ENCODE assay signal across 7 mouse cellular contexts in genomic region chr10:128802956-128803355, GRCm38 (mm10). TPM values are rescaled to one million over a fixed set of nuclear protein-coding genes. Genes with fewer than 3 reads are reported as not detected.
DNase-seq lines count a peak whose midpoint lies in the region; ATAC-seq and TF ChIP-seq lines count a peak whose summit lies in the region.

No protein-coding gene starts in this region.

- 52% methylated on average over 4 of the region's 4 CpGs for WGBS in lung, embryonic 16.5 days
- 62% methylated on average over 4 of the region's 4 CpGs for WGBS in forebrain, embryonic 16.5 days
- WGBS in limb, embryonic 14.5 days = 47% methylated on average over 4 of the region's 4 CpGs
- 64% methylated on average over 4 of the region's 4 CpGs for WGBS in stomach, embryonic 14.5 days

- H3K9ac ChIP-seq in lung, embryonic 16.5 days (ENCODE audit: low read length) = peak overlapping the region; percentile 96
- peak overlapping the region; percentile 36; the same call in 1 of the 2 replicates for H3K9ac ChIP-seq in forebrain, embryonic 16.5 days (replicated peaks; ENCODE audit: low read depth, low read length)
- no peak overlapping the region for H3K9ac ChIP-seq in limb, embryonic 14.5 days (ENCODE audit: low read depth, low read length, severe bottlenecking)
- peak overlapping the region; percentile 79; the same call in 1 of the 2 replicates for H3K9ac ChIP-seq in stomach, embryonic 14.5 days (replicated peaks; ENCODE audit: low read depth, low read length)

- peaks cover 17% of the 10 kb centered on the region for H3K36me3 ChIP-seq in lung, embryonic 16.5 days (ENCODE audit: control insufficient read depth, insufficient read depth, low read length)
- H3K36me3 ChIP-seq in forebrain, embryonic 16.5 days (ENCODE audit: control insufficient read depth, insufficient read depth) = no peaks in the 10 kb centered on the region
- peaks cover 45% of the 10 kb centered on the region for H3K36me3 ChIP-seq in limb, embryonic 14.5 days (ENCODE audit: control insufficient read depth, insufficient read depth, low read length)
- peaks cover 10% of the 10 kb centered on the region for H3K36me3 ChIP-seq in stomach, embryonic 14.5 days (ENCODE audit: control insufficient read depth, insufficient read depth, low read length)

- no peaks in the 10 kb centered on the region for H3K9me3 ChIP-seq in lung, embryonic 16.5 days (ENCODE audit: control insufficient read depth, low read length)
- H3K9me3 ChIP-seq in forebrain, embryonic 16.5 days (ENCODE audit: control insufficient read depth, low read length) = no peaks in the 10 kb centered on the region
- no peaks in the 10 kb centered on the region for H3K9me3 ChIP-seq in limb, embryonic 14.5 days (ENCODE audit: control insufficient read depth, low read length)
- H3K9me3 ChIP-seq in stomach, embryonic 14.5 days (ENCODE audit: control insufficient read depth, low read depth, low read length) = no peaks in the 10 kb centered on the region

- H3K27ac ChIP-seq in lung, embryonic 16.5 days (ENCODE audit: low read length) = no peak overlapping the region
- H3K27ac ChIP-seq in forebrain, embryonic 16.5 days (ENCODE audit: low read length) = no peak overlapping the region
- H3K27ac ChIP-seq in limb, embryonic 14.5 days (replicated peaks; ENCODE audit: low read depth, low read length) = 0 out of 2 replicates have a peak overlapping the region, but pooled peaks have one; percentile 38
- no peak overlapping the region; the same call in 1 of the 2 replicates for H3K27ac ChIP-seq in stomach, embryonic 14.5 days (ENCODE audit: low read length)

- H3K4me3 ChIP-seq in lung, embryonic 16.5 days (ENCODE audit: low read length) = peak overlapping the region; percentile 84
- no peak overlapping the region; the same call in 1 of the 2 replicates for H3K4me3 ChIP-seq in forebrain, embryonic 16.5 days (replicated peaks; ENCODE audit: low read length)
- H3K4me3 ChIP-seq in limb, embryonic 14.5 days (replicated peaks; ENCODE audit: low read length) = peak overlapping the region; percentile 86
- peak overlapping the region; percentile 67; the same call in 1 of the 2 replicates for H3K4me3 ChIP-seq in stomach, embryonic 14.5 days (ENCODE audit: low read depth, low read length)

- peaks cover 28% of the 10 kb centered on the region for H3K4me1 ChIP-seq in lung, embryonic 16.5 days (replicated peaks; ENCODE audit: control insufficient read depth, insufficient read depth, low read length)
- peaks cover 35% of the 10 kb centered on the region for H3K4me1 ChIP-seq in forebrain, embryonic 16.5 days (replicated peaks; ENCODE audit: control insufficient read depth, insufficient read depth, low read length)
- H3K4me1 ChIP-seq in limb, embryonic 14.5 days (ENCODE audit: control insufficient read depth, insufficient read depth, low read length) = peaks cover 31% of the 10 kb centered on the region
- peaks cover 27% of the 10 kb centered on the region for H3K4me1 ChIP-seq in stomach, embryonic 14.5 days (ENCODE audit: control insufficient read depth, insufficient read depth, low read length)

- no peaks in the 10 kb centered on the region for H3K27me3 ChIP-seq in lung, embryonic 16.5 days (ENCODE audit: control insufficient read depth, insufficient read depth, low read depth, low read length)
- no peaks in the 10 kb centered on the region for H3K27me3 ChIP-seq in forebrain, embryonic 16.5 days (replicated peaks; ENCODE audit: control insufficient read depth, insufficient read depth, low read length)
- H3K27me3 ChIP-seq in limb, embryonic 14.5 days (ENCODE audit: control insufficient read depth, insufficient read depth, low read length) = no peaks in the 10 kb centered on the region
- no peaks in the 10 kb centered on the region for H3K27me3 ChIP-seq in stomach, embryonic 14.5 days (ENCODE audit: control insufficient read depth, insufficient read depth, low read length)

- no peak for DNase-seq in lung, postnatal 36 days
- DNase-seq in limb, embryonic 14.5 days (ENCODE audit: low spot score) = no peak
- DNase-seq in right cerebral cortex, postnatal 4 days = no peak
- DNase-seq in layer of hippocampus, adult 11-12 months (ENCODE audit: low spot score) = no peak

- TF ChIP-seq POLR2A in limb, embryonic 14.5 days (IDR thresholded peaks at IDR 0.05; ENCODE audit: borderline replicate concordance, extremely low read depth, insufficient read depth, insufficient read length) = no peak

- ATAC-seq in lung, embryonic 16.5 days (ENCODE audit: low read depth) = no peak
- ATAC-seq in forebrain, embryonic 16.5 days = no peak
- no peak for ATAC-seq in limb, embryonic 14.5 days (ENCODE audit: low FRiP score, low read depth)
- ATAC-seq in stomach, embryonic 14.5 days (ENCODE audit: insufficient number of reproducible peaks, insufficient read depth, low FRiP score, low read depth) = no peak

- H3K4me2 ChIP-seq in lung, embryonic 16.5 days (ENCODE audit: low read depth, low read length) = peak overlapping the region; percentile 70
- peak overlapping the region; percentile 87 for H3K4me2 ChIP-seq in forebrain, embryonic 16.5 days (ENCODE audit: low read length)
- peak overlapping the region; percentile 90 for H3K4me2 ChIP-seq in limb, embryonic 14.5 days (replicated peaks; ENCODE audit: low read depth, low read length, severe bottlenecking)
- peak overlapping the region; percentile 58 for H3K4me2 ChIP-seq in stomach, embryonic 14.5 days (replicated peaks; ENCODE audit: low read depth, low read length)

RNA-seq across cellular contexts. Expression of gene Dnajc14, which starts 0.9 kb away (rescaled TPM):
- 56.0 and 56.7 TPM in 2 replicates for polyA plus RNA-seq in lung, embryonic 16.5 days (2015; fragmentation: Nextera tagmentation; extraction: Ambion mirVana)
- polyA plus RNA-seq in forebrain, embryonic 16.5 days (2015; fragmentation: Nextera tagmentation; extraction: Ambion mirVana) = 67.2 and 68.2 TPM in 2 replicates
- polyA plus RNA-seq in limb, embryonic 14.5 days (2012; rRNA removed) = 26.3 and 30.6 TPM in 2 replicates
- polyA plus RNA-seq in limb, embryonic 14.5 days (2014; fragmentation: Nextera tagmentation; extraction: Ambion mirVana) = 44.5 and 45.7 TPM in 2 replicates
- polyA plus RNA-seq in stomach, embryonic 14.5 days (2014; fragmentation: Nextera tagmentation; extraction: Ambion mirVana) = 40.0 and 40.2 TPM in 2 replicates

RNA-seq across cellular contexts. Expression of gene Tmem198b, which starts 1.2 kb away (rescaled TPM):
- polyA plus RNA-seq in lung, embryonic 16.5 days (2015; fragmentation: Nextera tagmentation; extraction: Ambion mirVana) = 18.2 and 18.4 TPM in 2 replicates
- polyA plus RNA-seq in forebrain, embryonic 16.5 days (2015; fragmentation: Nextera tagmentation; extraction: Ambion mirVana) = 10.7 and 13.7 TPM in 2 replicates
- polyA plus RNA-seq in limb, embryonic 14.5 days (2012; rRNA removed) = 41.3 and 59.1 TPM in 2 replicates
- 14.9 and 18.6 TPM in 2 replicates for polyA plus RNA-seq in limb, embryonic 14.5 days (2014; fragmentation: Nextera tagmentation; extraction: Ambion mirVana)
- polyA plus RNA-seq in stomach, embryonic 14.5 days (2014; fragmentation: Nextera tagmentation; extraction: Ambion mirVana) = 17.2 and 19.3 TPM in 2 replicates

RNA-seq across cellular contexts. Expression of gene Mmp19, which starts 12.2 kb away (rescaled TPM):
- 4.9 and 5.3 TPM in 2 replicates for polyA plus RNA-seq in lung, embryonic 16.5 days (2015; fragmentation: Nextera tagmentation; extraction: Ambion mirVana)
- 0.54 and 0.73 TPM in 2 replicates for polyA plus RNA-seq in forebrain, embryonic 16.5 days (2015; fragmentation: Nextera tagmentation; extraction: Ambion mirVana)
- 1.4 TPM in 2 replicates for polyA plus RNA-seq in limb, embryonic 14.5 days (2012; rRNA removed)
- 0.86 and 1.1 TPM in 2 replicates for polyA plus RNA-seq in limb, embryonic 14.5 days (2014; fragmentation: Nextera tagmentation; extraction: Ambion mirVana)
- polyA plus RNA-seq in stomach, embryonic 14.5 days (2014; fragmentation: Nextera tagmentation; extraction: Ambion mirVana) = 0.78 and 1.2 TPM in 2 replicates

RNA-seq across cellular contexts. Expression of gene Sarnp, which starts 14.2 kb away (rescaled TPM):
- polyA plus RNA-seq in lung, embryonic 16.5 days (2015; fragmentation: Nextera tagmentation; extraction: Ambion mirVana) = 186 and 212 TPM in 2 replicates
- polyA plus RNA-seq in forebrain, embryonic 16.5 days (2015; fragmentation: Nextera tagmentation; extraction: Ambion mirVana) = 180 and 194 TPM in 2 replicates
- polyA plus RNA-seq in limb, embryonic 14.5 days (2012; rRNA removed) = 68.2 and 122 TPM in 2 replicates
- 200 TPM in 2 replicates for polyA plus RNA-seq in limb, embryonic 14.5 days (2014; fragmentation: Nextera tagmentation; extraction: Ambion mirVana)
- polyA plus RNA-seq in stomach, embryonic 14.5 days (2014; fragmentation: Nextera tagmentation; extraction: Ambion mirVana) = 204 and 209 TPM in 2 replicates

RNA-seq across cellular contexts. Expression of gene Ormdl2, which starts 18.5 kb away (rescaled TPM):
- 76.6 and 86.4 TPM in 2 replicates for polyA plus RNA-seq in lung, embryonic 16.5 days (2015; fragmentation: Nextera tagmentation; extraction: Ambion mirVana)
- 20.9 and 22.5 TPM in 2 replicates for polyA plus RNA-seq in forebrain, embryonic 16.5 days (2015; fragmentation: Nextera tagmentation; extraction: Ambion mirVana)
- polyA plus RNA-seq in limb, embryonic 14.5 days (2012; rRNA removed) = 29.4 and 31.6 TPM in 2 replicates
- 45.4 and 52.7 TPM in 2 replicates for polyA plus RNA-seq in limb, embryonic 14.5 days (2014; fragmentation: Nextera tagmentation; extraction: Ambion mirVana)
- 69.6 and 76.6 TPM in 2 replicates for polyA plus RNA-seq in stomach, embryonic 14.5 days (2014; fragmentation: Nextera tagmentation; extraction: Ambion mirVana)
